Mouse (Mus musculus): ENCODE measurements at regions not wholly inside any gene's neighbourhood (a gene's known extent, or its start where the extent isn't known, plus 50 kb on each side); places are given as distances from the start of the nearest gene placed in this dataset.

GRCm38 (mm10) chr10:30966176-30966575 is 123.6 kb upstream of the Hey2 start:
- Histone ChIP-seq H3K27me3 (replicated peaks) (no peaks in the 10 kb centered on the region), H3K4me3 (replicated peaks in 1 of 3; ENCODE audit: low read depth in 2 of 3, low read length in 2 of 3, poor library complexity in 1 of 3) (no peak overlapping the region), H3K27ac (ENCODE audit: insufficient read depth, low read depth) (no peak overlapping the region), H3K4me1 (ENCODE audit: control insufficient read depth in 1 of 2, insufficient read depth in 2 of 2) (no peaks in the 10 kb centered on the region), H3K36me3 (replicated peaks in 1 of 2; ENCODE audit: control insufficient read depth in 1 of 2, insufficient read depth in 1 of 2, low read length in 1 of 2) (no peaks in the 10 kb centered on the region), H3K9me3 (replicated peaks; ENCODE audit: low read length) (no peaks in the 10 kb centered on the region), H3K79me2 (replicated peaks; ENCODE audit: control insufficient read depth, extremely low read depth, insufficient read depth, poor library complexity, severe bottlenecking) (no peaks in the 10 kb centered on the region), H3K4me2 (ENCODE audit: insufficient read depth, low read depth, poor library complexity, severe bottlenecking) (no peak overlapping the region), H3K9ac (ENCODE audit: insufficient read depth, low read depth) (no peak overlapping the region)
- DNase-seq (ENCODE audit: extremely low read depth): no peak
- dilution Hi-C loops (cut with MboI; ENCODE audit: extremely low pct_ligation_motif_present, extremely low pct_unique_long_range_greater_than_20kb, low sequenced_read_pairs) (no loop called here), in situ Hi-C loops (cut with MboI; ENCODE audit: low pct_ligation_motif_present, low pct_unique_long_range_greater_than_20kb, low sequenced_read_pairs) (no loop called here)
- TF ChIP-seq JUN (IDR thresholded peaks at IDR 0.05; ENCODE audit: insufficient read depth, low read depth, low read length): no peak
- no peak for TF ChIP-seq NRF1 (IDR thresholded peaks at IDR 0.05; ENCODE audit: low read depth, low read length)
- no peak for TF ChIP-seq RCOR1 (conservative IDR thresholded peaks at IDR 0.05; ENCODE audit: low read depth, low read length)
- TF ChIP-seq POLR2A (IDR thresholded peaks at IDR 0.05; ENCODE audit: low read depth, low read length): no peak
- no peak for TF ChIP-seq TCF12 (IDR thresholded peaks at IDR 0.05; ENCODE audit: low read depth, low read length)

- TF ChIP-seq ZC3H11A (IDR thresholded peaks at IDR 0.05; ENCODE audit: low read depth, low read length) (no peak), RAD21 (IDR thresholded peaks at IDR 0.05; ENCODE audit: low read depth, low read length) (no peak), ZMIZ1 (IDR thresholded peaks at IDR 0.05; ENCODE audit: low read depth, low read length) (no peak), JUND (conservative IDR thresholded peaks at IDR 0.05; ENCODE audit: low read depth, low read length) (no peak), CHD2 (IDR thresholded peaks at IDR 0.05; ENCODE audit: low read length) (no peak), PAX5 (IDR thresholded peaks at IDR 0.05; ENCODE audit: low read length) (no peak), SIN3A (IDR thresholded peaks at IDR 0.05; ENCODE audit: low read length) (no peak), USF2 (conservative IDR thresholded peaks at IDR 0.05; ENCODE audit: low read depth, low read length) (no peak), MEF2A (IDR thresholded peaks at IDR 0.05; ENCODE audit: borderline replicate concordance, low read depth, low read length) (no peak), TCF12 (IDR thresholded peaks at IDR 0.05; ENCODE audit: low read depth, low read length) (no peak)
- dilution Hi-C loops (cut with MboI; ENCODE audit: extremely low pct_ligation_motif_present, extremely low pct_unique_long_range_greater_than_20kb, low sequenced_read_pairs): no loop called here
- in situ Hi-C loops (cut with MboI; ENCODE audit: low pct_ligation_motif_present, low pct_unique_long_range_greater_than_20kb, low sequenced_read_pairs): no loop called here
- Histone ChIP-seq H3K36me3 (replicated peaks in 1 of 2; ENCODE audit: control insufficient read depth in 1 of 2, insufficient read depth in 1 of 2, low read length in 1 of 2) (no peaks in the 10 kb centered on the region), H3K9me3 (replicated peaks; ENCODE audit: low read length) (no peaks in the 10 kb centered on the region), H3K27me3 (replicated peaks) (no peaks in the 10 kb centered on the region), H3K79me2 (replicated peaks; ENCODE audit: control insufficient read depth, extremely low read depth, insufficient read depth, poor library complexity, severe bottlenecking) (no peaks in the 10 kb centered on the region), H3K4me1 (ENCODE audit: control insufficient read depth in 1 of 2, insufficient read depth in 2 of 2) (no peaks in the 10 kb centered on the region), H3K9ac (ENCODE audit: insufficient read depth, low read depth) (no peak overlapping the region), H3K4me2 (ENCODE audit: insufficient read depth, low read depth, poor library complexity, severe bottlenecking) (no peak overlapping the region), H3K27ac (ENCODE audit: insufficient read depth, low read depth) (no peak overlapping the region), H3K4me3 (replicated peaks in 1 of 3; ENCODE audit: low read depth in 2 of 3, low read length in 2 of 3, poor library complexity in 1 of 3) (no peak overlapping the region)
- DNase-seq (ENCODE audit: extremely low read depth): no peak
Observed at GRCm38 (mm10) chr10:30953825-30954224, 111.2 kb upstream of the Hey2 start.

GRCm38 (mm10) chr10:30952410-30952809 is 109.8 kb upstream of the Hey2 start:
- TF ChIP-seq MAFK (IDR thresholded peaks at IDR 0.05; ENCODE audit: insufficient replicate concordance, low read length) (no peak), POLR2A (IDR thresholded peaks at IDR 0.05; ENCODE audit: low read depth, low read length) (no peak), RCOR1 (conservative IDR thresholded peaks at IDR 0.05; ENCODE audit: low read depth, low read length) (no peak), MAX (IDR thresholded peaks at IDR 0.05; ENCODE audit: low read length) (no peak), KAT2A (IDR thresholded peaks at IDR 0.05; ENCODE audit: insufficient replicate concordance, low read length) (no peak), TCF12 (IDR thresholded peaks at IDR 0.05; ENCODE audit: low read depth, low read length) (no peak), USF2 (conservative IDR thresholded peaks at IDR 0.05; ENCODE audit: low read depth, low read length) (no peak), BHLHE40 (IDR thresholded peaks at IDR 0.05; ENCODE audit: low read depth, low read length) (no peak), POLR2AphosphoS2 (IDR thresholded peaks at IDR 0.05; ENCODE audit: low read depth, low read length) (no peak), CHD1 (IDR thresholded peaks at IDR 0.05; ENCODE audit: low read depth, low read length) (no peak), HCFC1 (IDR thresholded peaks at IDR 0.05; ENCODE audit: low read depth, low read length) (no peak), TBP (conservative IDR thresholded peaks at IDR 0.05; ENCODE audit: low read depth, low read length) (no peak), JUND (conservative IDR thresholded peaks at IDR 0.05; ENCODE audit: low read depth, low read length) (no peak), CHD2 (IDR thresholded peaks at IDR 0.05; ENCODE audit: low read length) (no peak), UBTF (IDR thresholded peaks at IDR 0.05; ENCODE audit: low read depth, low read length) (no peak), NELFE (IDR thresholded peaks at IDR 0.05; ENCODE audit: low read depth, low read length) (no peak), ZC3H11A (IDR thresholded peaks at IDR 0.05; ENCODE audit: low read depth, low read length) (no peak), ELF1 (IDR thresholded peaks at IDR 0.05; ENCODE audit: low read depth, low read length) (no peak), JUN (IDR thresholded peaks at IDR 0.05; ENCODE audit: insufficient read depth, low read depth, low read length) (no peak), SMC3 (IDR thresholded peaks at IDR 0.05; ENCODE audit: low read depth, low read length) (no peak)
- dilution Hi-C loops (cut with MboI; ENCODE audit: extremely low pct_ligation_motif_present, extremely low pct_unique_long_range_greater_than_20kb, low sequenced_read_pairs): no loop called here
- H3K79me2 ChIP-seq (replicated peaks; ENCODE audit: control insufficient read depth, extremely low read depth, insufficient read depth, poor library complexity, severe bottlenecking): no peaks in the 10 kb centered on the region

More at GRCm38 (mm10) chr10:30952410-30952809, 109.8 kb upstream of the Hey2 start:
- Histone ChIP-seq H3K27me3 (replicated peaks) (no peaks in the 10 kb centered on the region), H3K9ac (ENCODE audit: insufficient read depth, low read depth) (no peak overlapping the region), H3K4me1 (ENCODE audit: control insufficient read depth in 1 of 2, insufficient read depth in 2 of 2) (no peaks in the 10 kb centered on the region), H3K9me3 (replicated peaks; ENCODE audit: low read length) (no peaks in the 10 kb centered on the region), H3K4me2 (ENCODE audit: insufficient read depth, low read depth, poor library complexity, severe bottlenecking) (no peak overlapping the region), H3K4me3 (replicated peaks in 1 of 3; ENCODE audit: low read depth in 2 of 3, low read length in 2 of 3, poor library complexity in 1 of 3) (no peak overlapping the region), H3K27ac (ENCODE audit: insufficient read depth, low read depth) (no peak overlapping the region), H3K36me3 (replicated peaks in 1 of 2; ENCODE audit: control insufficient read depth in 1 of 2, insufficient read depth in 1 of 2, low read length in 1 of 2) (no peaks in the 10 kb centered on the region)
- no peak for DNase-seq (ENCODE audit: extremely low read depth)
- in situ Hi-C loops (cut with MboI; ENCODE audit: low pct_ligation_motif_present, low pct_unique_long_range_greater_than_20kb, low sequenced_read_pairs): no loop called here
